Mouse (Mus musculus) kidney, adult 9 months (tissue): ENCODE data around the gene Nxn.
A peak's percentile ranks its signal among the peaks of the same experiment; 100 is the strongest.
"Not testable (repeated sequence)": the region's sequence is repeated elsewhere in the genome, so short reads cannot be mapped to it uniquely, and the experiment has no call there.

Source experiments
- DNase-seq: peaks from one replicate; pipeline ENCODE4 v3.0.0; 2022

Gene Nxn

GRCm38 (mm10) chr11:76255431-76256001 lies 143.4 kb downstream of the Nxn start:
- no peak for DNase-seq

- no peak for DNase-seq
Measured at GRCm38 (mm10) chr11:76253918-76254264, 145.0 kb downstream of the Nxn start.

GRCm38 (mm10) chr11:76253145-76253917 lies 145.6 kb downstream of the Nxn start:
- peak; percentile 90 for DNase-seq

- no peak for DNase-seq
Measured at GRCm38 (mm10) chr11:76252036-76252435, 146.9 kb downstream of the Nxn start.

- DNase-seq = no peak
Measured at GRCm38 (mm10) chr11:76247239-76247638, 151.7 kb downstream of the Nxn start.

GRCm38 (mm10) chr11:76246439-76246838 lies 152.5 kb downstream of the Nxn start:
- no peak for DNase-seq

GRCm38 (mm10) chr11:76243811-76244546 lies 155.0 kb downstream of the Nxn start:
- no peak for DNase-seq

- DNase-seq = peak; percentile 90
Measured at GRCm38 (mm10) chr11:76242901-76243810, 155.8 kb downstream of the Nxn start, which contains the start of the genes Mrm3 and Glod4. Mrm3 (plus strand) TSS chr11:76243715. Glod4 (minus strand) TSS chr11:76243725.

- no peak for DNase-seq
Measured at GRCm38 (mm10) chr11:76239750-76240149, 159.2 kb downstream of the Nxn start.

- no peak for DNase-seq
Measured at GRCm38 (mm10) chr11:76236136-76236535, 162.8 kb downstream of the Nxn start.

- no peak for DNase-seq
Measured at GRCm38 (mm10) chr11:76225051-76225450, 173.9 kb downstream of the Nxn start.

- DNase-seq = no peak
Measured at GRCm38 (mm10) chr11:76224631-76225030, 174.3 kb downstream of the Nxn start.

GRCm38 (mm10) chr11:76217390-76217800 lies 181.5 kb downstream of the Nxn start, which contains the start of the genes Dbil5 and Gemin4:
Dbil5 (plus strand) TSS chr11:76217608.
Gemin4 (minus strand) TSS chr11:76217664.
- DNase-seq = peak; percentile 97

- peak; percentile 64 for DNase-seq
Measured at GRCm38 (mm10) chr11:76216681-76217389, 182.1 kb downstream of the Nxn start.

- DNase-seq = no peak
Measured at GRCm38 (mm10) chr11:76216049-76216540, 182.8 kb downstream of the Nxn start.

- DNase-seq = no peak
Measured at GRCm38 (mm10) chr11:76215011-76215410, 183.9 kb downstream of the Nxn start.

- DNase-seq = no peak
Measured at GRCm38 (mm10) chr11:76213841-76214240, 185.1 kb downstream of the Nxn start.

GRCm38 (mm10) chr11:76211595-76211994 lies 187.3 kb downstream of the Nxn start:
- not testable (repeated sequence) for DNase-seq

GRCm38 (mm10) chr11:76210228-76210985 lies 188.5 kb downstream of the Nxn start:
- no peak for DNase-seq
